Mouse (Mus musculus) bone marrow macrophage, adult 2 months (primary cell): ENCODE measurements around the gene Itfg2.
A peak's percentile ranks its signal among the peaks of the same experiment; 100 is the strongest.

Experiments used
- CTCF ChIP-seq: IDR thresholded peaks from 2 replicates; pipeline ENCODE4 v1.5.1; 2012; ENCODE audit warnings: low read depth, mild to moderate bottlenecking, low read length, moderate library complexity
- POLR2A ChIP-seq: IDR thresholded peaks from 2 replicates; pipeline ENCODE4 v1.6.1; 2012; ENCODE audit warnings: mild to moderate bottlenecking, low read depth, low read length, borderline replicate concordance

DNA sequence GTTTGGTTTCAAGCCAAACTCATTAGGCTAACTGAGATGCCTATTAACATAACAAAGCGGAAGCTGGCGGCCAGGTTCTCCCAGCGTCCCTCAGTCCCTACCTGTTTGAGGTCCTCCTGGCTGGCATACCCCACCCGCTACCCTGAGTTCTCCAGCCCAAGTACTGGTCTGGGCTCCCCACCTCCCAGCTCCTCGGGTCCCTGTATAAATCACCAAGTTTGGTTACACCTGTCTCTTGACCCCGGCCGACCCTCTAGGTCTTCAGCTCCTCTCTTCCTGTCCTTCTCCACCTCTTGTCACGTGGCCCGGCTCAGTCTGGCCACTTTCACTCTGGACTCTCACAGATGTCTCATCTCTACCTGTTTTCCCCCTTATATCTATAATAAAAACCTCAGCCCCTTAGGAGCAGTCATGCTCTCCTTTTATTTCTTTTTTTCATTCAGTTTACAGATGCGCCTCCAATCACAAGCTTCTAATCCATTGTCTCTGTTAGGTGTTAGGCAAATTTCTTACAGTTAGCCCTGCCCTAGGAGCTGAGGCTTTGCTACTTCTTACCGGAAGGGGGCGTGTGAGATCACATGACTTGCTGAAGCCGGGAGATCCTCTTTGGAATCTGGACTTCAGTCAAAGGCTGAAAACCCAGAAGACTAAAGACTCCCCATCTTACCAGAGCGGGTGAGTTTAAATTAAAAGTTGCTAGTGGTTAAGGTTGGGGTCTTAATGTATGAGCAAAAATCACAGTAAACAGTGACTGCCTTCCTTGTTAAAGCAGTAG, 21.2 kb upstream of the Itfg2 start:
- TF ChIP-seq POLR2A (no peak), CTCF (peak; percentile 56; the same call in 1 of the 2 replicates)
